Comparison of ENCODE assay signal across 8 mouse cellular contexts in the genomic region with DNA sequence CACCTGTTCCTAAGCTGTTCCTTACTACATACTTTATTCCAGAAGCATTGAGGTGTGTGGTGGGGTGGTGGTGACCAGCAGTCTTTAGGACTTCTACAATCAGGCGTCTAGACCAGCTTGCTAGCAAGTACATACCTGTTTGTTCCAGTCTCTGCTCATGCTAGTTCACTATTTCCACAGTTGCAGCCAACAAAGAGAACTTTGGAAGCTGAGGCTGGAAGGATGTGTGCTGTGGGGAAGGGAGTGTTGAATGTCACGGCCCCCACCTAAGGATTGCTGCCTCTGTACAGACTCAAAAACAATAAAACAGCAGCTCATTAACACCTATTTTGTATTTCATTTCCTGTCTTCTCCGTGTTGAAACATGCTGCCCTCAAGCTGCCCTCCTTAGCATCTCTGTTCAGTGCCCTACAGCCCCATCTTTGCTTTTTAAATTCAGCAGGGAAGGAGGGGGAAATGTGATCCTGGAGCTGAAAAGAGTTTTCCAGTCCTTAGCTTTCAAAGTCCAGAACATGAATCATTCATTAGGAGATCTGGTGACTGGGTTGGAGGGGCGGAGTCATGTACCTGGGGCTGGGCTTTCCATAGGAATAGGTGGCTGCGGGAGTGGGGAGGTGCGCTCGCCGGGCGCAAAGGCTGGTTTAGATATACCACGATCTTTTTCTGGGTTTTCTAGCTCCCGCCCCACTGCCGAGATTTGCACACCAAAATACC. TPM values are rescaled to one million over a fixed set of nuclear protein-coding genes. Genes with fewer than 3 reads are reported as not detected.
DNase-seq lines count a peak whose midpoint lies in the region; ATAC-seq and TF ChIP-seq lines count a peak whose summit lies in the region.

No protein-coding gene starts in this region.

- H3K4me2 ChIP-seq in heart, embryonic 11.5 days = peak overlapping the region; percentile 86
- H3K4me2 ChIP-seq in kidney, embryonic 14.5 days (replicated peaks; ENCODE audit: low read depth, low read length) = peak overlapping the region; percentile 80

- DNase-seq in 3T3-L1 (ENCODE audit: low read depth, low spot score) = peak; percentile 96
- peak; percentile 53 for DNase-seq in ES-E14 (ENCODE audit: low read depth, low spot score)
- DNase-seq in cerebellum, postnatal 25 days = peak; percentile 76 to 85
- DNase-seq in lung, adult 2 months = peak; percentile 54
- peak; percentile 52 to 63 for DNase-seq in right cerebral cortex, postnatal 36 days (ENCODE audit: low spot score in 2 of 2)

- H3K9ac ChIP-seq in ES-E14 (ENCODE audit: insufficient read depth, low read depth, low read length, poor library complexity, severe bottlenecking) = no peak overlapping the region
- peak overlapping the region; percentile 65 for H3K9ac ChIP-seq in heart, embryonic 11.5 days (ENCODE audit: low read depth, low read length)
- peak overlapping the region; percentile 63 for H3K9ac ChIP-seq in kidney, embryonic 14.5 days (ENCODE audit: low read depth, low read length)

- H3K36me3 ChIP-seq in ES-E14 (ENCODE audit: control insufficient read depth, insufficient read depth, low read length, poor library complexity, severe bottlenecking) = no peaks in the 10 kb centered on the region
- peaks cover under 1% of the 10 kb centered on the region; the same call in 1 of the 2 replicates for H3K36me3 ChIP-seq in heart, embryonic 11.5 days (ENCODE audit: control insufficient read depth, insufficient read depth, low read length)
- peaks cover 2% of the 10 kb centered on the region; the same call in 1 of the 2 replicates for H3K36me3 ChIP-seq in kidney, embryonic 14.5 days (ENCODE audit: control insufficient read depth, insufficient read depth, low read length)

- ATAC-seq in heart, embryonic 11.5 days (replicated peaks; ENCODE audit: insufficient number of reproducible peaks, low FRiP score, low TSS enrichment) = no peak
- peak; percentile 83 for ATAC-seq in kidney, embryonic 14.5 days (ENCODE audit: low FRiP score, low TSS enrichment)
- no peak for ATAC-seq in megakaryocyte-erythroid progenitor cell, adult 5-6 weeks (replicated peaks; ENCODE audit: low FRiP score, low TSS enrichment, poor library complexity, severe bottlenecking)

- 3% methylated on average over 12 of the region's 12 CpGs for WGBS in heart, embryonic 11.5 days (ENCODE audit: insufficient replicate concordance)
- WGBS in kidney, embryonic 14.5 days = 2% methylated on average over 12 of the region's 12 CpGs
- WGBS in lung, adult 2 months = 4% methylated on average over 12 of the region's 12 CpGs

- H3K4me3 ChIP-seq in ES-E14 (ENCODE audit: insufficient read depth in 1 of 2, low read depth in 1 of 2, low read length in 2 of 2, poor library complexity in 1 of 2, severe bottlenecking in 1 of 2) = peak overlapping the region; percentile 51 to 64
- H3K4me3 ChIP-seq in heart, embryonic 11.5 days (ENCODE audit: low read depth, low read length) = peak overlapping the region; percentile 44
- H3K4me3 ChIP-seq in kidney, embryonic 14.5 days (ENCODE audit: low read length) = peak overlapping the region; percentile 53
- peak overlapping the region; percentile 71 for H3K4me3 ChIP-seq in lung, adult 2 months (replicated peaks; ENCODE audit: extremely low read depth, low read depth, low read length)

- in situ Hi-C loops in ES-E14 (cut with MboI; ENCODE audit: low sequenced_read_pairs in 2 of 2, unreplicated experiment in 2 of 2) = no loop called here

- H3K27ac ChIP-seq in ES-E14 (ENCODE audit: insufficient read depth, low read depth, low read length, poor library complexity, severe bottlenecking) = no peak overlapping the region
- peak overlapping the region; percentile 70 for H3K27ac ChIP-seq in heart, embryonic 11.5 days (ENCODE audit: low read depth, low read length)
- H3K27ac ChIP-seq in kidney, embryonic 14.5 days (ENCODE audit: low read depth, low read length) = peak overlapping the region; percentile 73

- peak; percentile 67; the same call in 1 of the 2 replicates for TF ChIP-seq POLR2A in lung, adult 2 months (IDR thresholded peaks at IDR 0.05; ENCODE audit: borderline replicate concordance, extremely low read depth, low read depth, low read length)

- no peaks in the 10 kb centered on the region for H3K9me3 ChIP-seq in ES-E14 (ENCODE audit: control insufficient read depth, insufficient read depth, low read depth, low read length)
- H3K9me3 ChIP-seq in heart, embryonic 11.5 days (replicated peaks; ENCODE audit: control insufficient read depth, low read length) = no peaks in the 10 kb centered on the region
- H3K9me3 ChIP-seq in kidney, embryonic 14.5 days (ENCODE audit: control insufficient read depth, low read length) = no peaks in the 10 kb centered on the region

- H3K27me3 ChIP-seq in heart, embryonic 11.5 days (ENCODE audit: control insufficient read depth, insufficient read depth, low read length) = no peaks in the 10 kb centered on the region
- no peaks in the 10 kb centered on the region for H3K27me3 ChIP-seq in kidney, embryonic 14.5 days (ENCODE audit: control insufficient read depth, insufficient read depth, low read length)

- peaks cover 11 to 21% of the 10 kb centered on the region in 2 experiments for H3K4me1 ChIP-seq in ES-E14 (ENCODE audit: control insufficient read depth in 2 of 2, insufficient read depth in 2 of 2, low read length in 2 of 2, poor library complexity in 1 of 2)
- peaks cover 18% of the 10 kb centered on the region for H3K4me1 ChIP-seq in heart, embryonic 11.5 days (ENCODE audit: control insufficient read depth, insufficient read depth, low read length)
- H3K4me1 ChIP-seq in kidney, embryonic 14.5 days (ENCODE audit: control insufficient read depth, insufficient read depth, low read length) = peaks cover 10% of the 10 kb centered on the region
- H3K4me1 ChIP-seq in lung, adult 2 months (ENCODE audit: control insufficient read depth, insufficient read depth, low read length) = peaks cover 11% of the 10 kb centered on the region

- no peak for TF ChIP-seq CTCF in lung, adult 2 months (IDR thresholded peaks at IDR 0.05; ENCODE audit: insufficient read depth, low read length)

TF ChIP-seq in ES-E14, 5 proteins besides CTCF, POLR2A, EP300 and RAD21:
- TF ChIP-seq ZC3H11A (IDR thresholded peaks at IDR 0.05; ENCODE audit: borderline replicate concordance, low read depth, low read length) = no peak
- no peak for TF ChIP-seq HCFC1 (IDR thresholded peaks at IDR 0.05; ENCODE audit: borderline replicate concordance, insufficient read depth, low read length)
- no peak for TF ChIP-seq CHD2 (IDR thresholded peaks at IDR 0.05; ENCODE audit: low read depth, low read length)
- no peak for TF ChIP-seq ZNF384 (IDR thresholded peaks at IDR 0.05; ENCODE audit: low read depth, low read length)
- TF ChIP-seq MAFK (IDR thresholded peaks at IDR 0.05; ENCODE audit: insufficient read depth, low read depth, low read length) = no peak

RNA-seq across cellular contexts. Expression of a gene that starts 0.8 kb away (rescaled TPM):
- 3.5 and 4.0 TPM in 2 replicates for total RNA-seq in ES-E14 (2012; rRNA removed)
- 8.6 and 10.4 TPM in 2 replicates for polyA plus RNA-seq in heart, embryonic 11.5 days (2014; fragmentation: Nextera tagmentation; extraction: Ambion mirVana)
- 14.0 and 22.6 TPM in 2 replicates for polyA plus RNA-seq in kidney, embryonic 14.5 days (2014; fragmentation: Nextera tagmentation; extraction: Ambion mirVana)
- 8.0 and 10.5 TPM in 2 replicates for polyA plus RNA-seq in lung, adult 2 months (2012; rRNA removed)
- not detected in 2 replicates for total RNA-seq in megakaryocyte-erythroid progenitor cell, adult 5-6 weeks (2014; fragmentation: Nextera tagmentation)
- total RNA-seq in megakaryocyte-erythroid progenitor cell, adult 5-6 weeks (2017) = not detected in 2 replicates

RNA-seq across cellular contexts. Expression of a gene that starts 11.2 kb away (rescaled TPM):
- 64.1 and 91.1 TPM in 2 replicates for total RNA-seq in ES-E14 (2012; rRNA removed)
- polyA plus RNA-seq in heart, embryonic 11.5 days (2014; fragmentation: Nextera tagmentation; extraction: Ambion mirVana) = 119 and 126 TPM in 2 replicates
- 220 and 235 TPM in 2 replicates for polyA plus RNA-seq in kidney, embryonic 14.5 days (2014; fragmentation: Nextera tagmentation; extraction: Ambion mirVana)
- 66.2 and 71.6 TPM in 2 replicates for polyA plus RNA-seq in lung, adult 2 months (2012; rRNA removed)
- total RNA-seq in megakaryocyte-erythroid progenitor cell, adult 5-6 weeks (2014; fragmentation: Nextera tagmentation) = 139 and 173 TPM in 2 replicates
- total RNA-seq in megakaryocyte-erythroid progenitor cell, adult 5-6 weeks (2017) = 24.7 and 36.9 TPM in 2 replicates

RNA-seq across cellular contexts. Expression of a gene that starts 20.0 kb away (rescaled TPM):
- total RNA-seq in ES-E14 (2012; rRNA removed) = 7.2 and 8.2 TPM in 2 replicates
- 12.3 and 18.6 TPM in 2 replicates for polyA plus RNA-seq in heart, embryonic 11.5 days (2014; fragmentation: Nextera tagmentation; extraction: Ambion mirVana)
- polyA plus RNA-seq in kidney, embryonic 14.5 days (2014; fragmentation: Nextera tagmentation; extraction: Ambion mirVana) = 2.2 and 3.3 TPM in 2 replicates
- 1.5 and 1.6 TPM in 2 replicates for polyA plus RNA-seq in lung, adult 2 months (2012; rRNA removed)
- total RNA-seq in megakaryocyte-erythroid progenitor cell, adult 5-6 weeks (2014; fragmentation: Nextera tagmentation) = 1.0 TPM in 1 of 2 replicates, not detected in the other
- 0.30 TPM in 1 of 2 replicates, not detected in the other for total RNA-seq in megakaryocyte-erythroid progenitor cell, adult 5-6 weeks (2017)

RNA-seq across cellular contexts. Expression of a gene that starts 56.6 kb away (rescaled TPM):
- 17.6 and 23.2 TPM in 2 replicates for total RNA-seq in ES-E14 (2012; rRNA removed)
- polyA plus RNA-seq in heart, embryonic 11.5 days (2014; fragmentation: Nextera tagmentation; extraction: Ambion mirVana) = 8.7 and 9.3 TPM in 2 replicates
- 9.4 and 18.1 TPM in 2 replicates for polyA plus RNA-seq in kidney, embryonic 14.5 days (2014; fragmentation: Nextera tagmentation; extraction: Ambion mirVana)
- 25.6 and 38.7 TPM in 2 replicates for polyA plus RNA-seq in lung, adult 2 months (2012; rRNA removed)
- total RNA-seq in megakaryocyte-erythroid progenitor cell, adult 5-6 weeks (2014; fragmentation: Nextera tagmentation) = 9.7 and 12.3 TPM in 2 replicates
- total RNA-seq in megakaryocyte-erythroid progenitor cell, adult 5-6 weeks (2017) = 11.7 and 15.5 TPM in 2 replicates

RNA-seq across cellular contexts. Expression of a gene that starts 58.5 kb away (rescaled TPM):
- total RNA-seq in ES-E14 (2012; rRNA removed) = 70.8 and 76.4 TPM in 2 replicates
- polyA plus RNA-seq in heart, embryonic 11.5 days (2014; fragmentation: Nextera tagmentation; extraction: Ambion mirVana) = 47.5 and 49.6 TPM in 2 replicates
- polyA plus RNA-seq in kidney, embryonic 14.5 days (2014; fragmentation: Nextera tagmentation; extraction: Ambion mirVana) = 65.0 and 70.9 TPM in 2 replicates
- polyA plus RNA-seq in lung, adult 2 months (2012; rRNA removed) = 61.3 and 70.4 TPM in 2 replicates
- total RNA-seq in megakaryocyte-erythroid progenitor cell, adult 5-6 weeks (2014; fragmentation: Nextera tagmentation) = 35.9 and 55.4 TPM in 2 replicates
- total RNA-seq in megakaryocyte-erythroid progenitor cell, adult 5-6 weeks (2017) = 39.3 and 44.8 TPM in 2 replicates
